Mouse (Mus musculus): Measurements from ENCODE around the gene Rpn1. TPM values are rescaled to one million over a fixed set of nuclear protein-coding genes. Genes with fewer than 3 reads are reported as not detected.

The Rpn1 gene
- 286 TPM for polyA plus RNA-seq (2017; shearing (Covaris generic))

GRCm38 (mm10) chr6:88084278-88085151, at the start of gene Rpn1:
Rpn1 (plus strand) TSS chr6:88084482.

GRCm38 (mm10) chr6:88044577-88045405, 39.5 kb upstream of the Rpn1 start, which contains the start of gene Rab7:
Rab7 (minus strand) TSS chr6:88045270.

Other genes with a start within 250 kb of the Rpn1 start
- 8.3 TPM for gene Gm45140, start 248.7 kb upstream of the Rpn1 start, polyA plus RNA-seq (2017; shearing (Covaris generic))
- 84.8 TPM for gene Isy1, start 245.7 kb upstream of the Rpn1 start, polyA plus RNA-seq (2017; shearing (Covaris generic))
- gene Cnbp, start 233.4 kb upstream of the Rpn1 start, polyA plus RNA-seq (2017; shearing (Covaris generic)), result 1,064 TPM
- 176 TPM for gene Copg1, start 196.7 kb upstream of the Rpn1 start, polyA plus RNA-seq (2017; shearing (Covaris generic))
- 54.8 TPM for gene Hmces, start 170.5 kb upstream of the Rpn1 start, polyA plus RNA-seq (2017; shearing (Covaris generic))
- gene H1fx, start 102.8 kb upstream of the Rpn1 start, polyA plus RNA-seq (2017; shearing (Covaris generic)), result not detected
- gene Rab7, start 39.2 kb upstream of the Rpn1 start, polyA plus RNA-seq (2017; shearing (Covaris generic)), result 300 TPM
- not detected for gene Gata2, start 109.4 kb downstream of the Rpn1 start, polyA plus RNA-seq (2017; shearing (Covaris generic))
- not detected for gene Dnajb8, start 137.8 kb downstream of the Rpn1 start, polyA plus RNA-seq (2017; shearing (Covaris generic))